Mouse (Mus musculus): ENCODE measurements at regions not wholly inside any gene's neighbourhood (a gene's known extent, or its start where the extent isn't known, plus 50 kb on each side); places are given as distances from the start of the nearest gene placed in this dataset.

GRCm38 (mm10) chr6:35599841-35600240 lies 60.2 kb upstream of the Mtpn start:
- ATAC-seq (ENCODE audit: extremely low read depth, insufficient number of reproducible peaks, low FRiP score, poor library complexity, severe bottlenecking) (no peak), DNase-seq (ENCODE audit: low spot score) (no peak)
- no peaks in the 10 kb centered on the region for H3K36me3 ChIP-seq (replicated peaks)
- no peaks in the 10 kb centered on the region for H3K4me1 ChIP-seq (ENCODE audit: insufficient read depth, low read depth, low read length)
- no peak overlapping the region for H3K4me3 ChIP-seq (ENCODE audit: low read depth, low read length)
- no peak for TF ChIP-seq POLR2AphosphoS5 (IDR thresholded peaks at IDR 0.05; ENCODE audit: insufficient replicate concordance, low read depth, low read length)
- TF ChIP-seq GATA1 (IDR thresholded peaks at IDR 0.05; ENCODE audit: borderline replicate concordance, low read length): no peak
- no peak for TF ChIP-seq TAL1 (conservative IDR thresholded peaks at IDR 0.05; ENCODE audit: low read depth, low read length)
- TF ChIP-seq GATA2 (IDR thresholded peaks at IDR 0.05; ENCODE audit: borderline replicate concordance, low read depth, low read length): no peak
- TF ChIP-seq CTCF (IDR thresholded peaks at IDR 0.05; ENCODE audit: low read depth, low read length): no peak
- H3K27me3 ChIP-seq (ENCODE audit: insufficient read depth, low read length): no peaks in the 10 kb centered on the region; the same call in 1 of the 2 replicates
- H3K9me3 ChIP-seq (replicated peaks): no peaks in the 10 kb centered on the region

GRCm38 (mm10) chr6:35598406-35599185 lies 58.9 kb upstream of the Mtpn start:
- ATAC-seq (ENCODE audit: extremely low read depth, insufficient number of reproducible peaks, low FRiP score, poor library complexity, severe bottlenecking) (no peak), DNase-seq (ENCODE audit: low spot score) (no peak)
- H3K4me1 ChIP-seq (ENCODE audit: insufficient read depth, low read depth, low read length): no peaks in the 10 kb centered on the region
- no peak overlapping the region for H3K4me3 ChIP-seq (ENCODE audit: low read depth, low read length)
- H3K9me3 ChIP-seq (replicated peaks): no peaks in the 10 kb centered on the region
- no peaks in the 10 kb centered on the region; the same call in 1 of the 2 replicates for H3K27me3 ChIP-seq (ENCODE audit: insufficient read depth, low read length)
- no peaks in the 10 kb centered on the region for H3K36me3 ChIP-seq (replicated peaks)
- no peak for TF ChIP-seq GATA2 (IDR thresholded peaks at IDR 0.05; ENCODE audit: borderline replicate concordance, low read depth, low read length)

- ATAC-seq (ENCODE audit: extremely low read depth, insufficient number of reproducible peaks, low FRiP score, poor library complexity, severe bottlenecking) (no peak), DNase-seq (ENCODE audit: low spot score) (no peak)
- H3K9me3 ChIP-seq (replicated peaks): no peaks in the 10 kb centered on the region
- no peaks in the 10 kb centered on the region for H3K4me1 ChIP-seq (ENCODE audit: insufficient read depth, low read depth, low read length)
- no peaks in the 10 kb centered on the region for H3K27me3 ChIP-seq (ENCODE audit: insufficient read depth, low read length)
- no peak overlapping the region for H3K4me3 ChIP-seq (ENCODE audit: low read depth, low read length)
- H3K36me3 ChIP-seq (replicated peaks): no peaks in the 10 kb centered on the region
- TF ChIP-seq GATA2 (IDR thresholded peaks at IDR 0.05; ENCODE audit: borderline replicate concordance, low read depth, low read length): no peak
- TF ChIP-seq CTCF (IDR thresholded peaks at IDR 0.05; ENCODE audit: low read depth, low read length): no peak
- no peak for TF ChIP-seq GATA1 (IDR thresholded peaks at IDR 0.05; ENCODE audit: borderline replicate concordance, low read length)
- TF ChIP-seq TAL1 (conservative IDR thresholded peaks at IDR 0.05; ENCODE audit: low read depth, low read length): no peak
- TF ChIP-seq POLR2AphosphoS5 (IDR thresholded peaks at IDR 0.05; ENCODE audit: insufficient replicate concordance, low read depth, low read length): no peak
Measured at GRCm38 (mm10) chr6:35595012-35595411, 55.3 kb upstream of the Mtpn start.

- ATAC-seq (ENCODE audit: extremely low read depth, insufficient number of reproducible peaks, low FRiP score, poor library complexity, severe bottlenecking): no peak
- Histone ChIP-seq H3K4me3 (ENCODE audit: low read depth, low read length) (no peak overlapping the region), H3K27me3 (ENCODE audit: insufficient read depth, low read length) (no peaks in the 10 kb centered on the region), H3K9me3 (replicated peaks) (no peaks in the 10 kb centered on the region), H3K36me3 (replicated peaks) (no peaks in the 10 kb centered on the region), H3K4me1 (ENCODE audit: insufficient read depth, low read depth, low read length) (no peaks in the 10 kb centered on the region)
- TF ChIP-seq CTCF (IDR thresholded peaks at IDR 0.05; ENCODE audit: low read depth, low read length) (no peak), POLR2AphosphoS5 (IDR thresholded peaks at IDR 0.05; ENCODE audit: insufficient replicate concordance, low read depth, low read length) (no peak), GATA1 (IDR thresholded peaks at IDR 0.05; ENCODE audit: borderline replicate concordance, low read length) (no peak), TAL1 (conservative IDR thresholded peaks at IDR 0.05; ENCODE audit: low read depth, low read length) (no peak), GATA2 (IDR thresholded peaks at IDR 0.05; ENCODE audit: borderline replicate concordance, low read depth, low read length) (no peak)
- no peak for DNase-seq (ENCODE audit: low spot score)
Measured at GRCm38 (mm10) chr6:35592234-35592633, 52.5 kb upstream of the Mtpn start.
